Mouse (Mus musculus) fat pad, adult 2 months (tissue): ENCODE data around the gene Trim71.

Experiments used
- DNase-seq: peaks from one replicate; pipeline ENCODE4 v3.0.0-alpha.2; 2011; ENCODE audit warnings: low read depth, low spot score; ENCODE audit errors: extremely low read depth

The Trim71 gene

GRCm38 (mm10) chr9:114563761-114564606 is at the start of gene Trim71:
Gene Trim71, minus strand, starts transcription at chr9:114564369.
- DNase-seq, result no peak

GRCm38 (mm10) chr9:114613026-114613425 is 48.9 kb upstream of the Trim71 start:
- no peak for DNase-seq

GRCm38 (mm10) chr9:114612566-114612965 is 48.4 kb upstream of the Trim71 start:
- DNase-seq, result no peak

GRCm38 (mm10) chr9:114610266-114610665 is 46.1 kb upstream of the Trim71 start:
- DNase-seq, result no peak

GRCm38 (mm10) chr9:114603876-114604540 is 39.8 kb upstream of the Trim71 start:
- DNase-seq, result no peak

GRCm38 (mm10) chr9:114601096-114601495 is 36.9 kb upstream of the Trim71 start:
- DNase-seq, result peak; percentile 95

- no peak for DNase-seq
Observed at GRCm38 (mm10) chr9:114585017-114585345, 20.8 kb upstream of the Trim71 start.

- no peak for DNase-seq
Observed at GRCm38 (mm10) chr9:114584183-114585016, 20.2 kb upstream of the Trim71 start.

GRCm38 (mm10) chr9:114583812-114584182 is 19.6 kb upstream of the Trim71 start:
- no peak for DNase-seq

- no peak for DNase-seq
Observed at GRCm38 (mm10) chr9:114578646-114579045, 14.5 kb upstream of the Trim71 start.

- peak; percentile 80 for DNase-seq
Observed at GRCm38 (mm10) chr9:114576001-114576400, 11.8 kb upstream of the Trim71 start.

- DNase-seq, result no peak
Observed at GRCm38 (mm10) chr9:114573528-114573927, 9.4 kb upstream of the Trim71 start.

- no peak for DNase-seq
Observed at GRCm38 (mm10) chr9:114568682-114569474, 4.7 kb upstream of the Trim71 start.

- no peak for DNase-seq
Observed at GRCm38 (mm10) chr9:114564667-114565066, 498 bp upstream of the Trim71 start.

GRCm38 (mm10) chr9:114562919-114563751 is 1.0 kb downstream of the Trim71 start:
- no peak for DNase-seq

GRCm38 (mm10) chr9:114562031-114562918 is 1.9 kb downstream of the Trim71 start:
- DNase-seq, result no peak

GRCm38 (mm10) chr9:114561671-114561971 is 2.5 kb downstream of the Trim71 start:
- DNase-seq, result no peak

GRCm38 (mm10) chr9:114560771-114561670 is 3.1 kb downstream of the Trim71 start:
- no peak for DNase-seq
